Comparison of ENCODE assay signal across 10 mouse cellular contexts in genomic region chr11:107376272-107376671, GRCm38 (mm10).
DNase-seq lines count a peak whose midpoint lies in the region; ATAC-seq and TF ChIP-seq lines count a peak whose summit lies in the region.
"Had no signal": no experiment of that assay in that cellular context is flagged by ENCODE, and none has a peak within 500 bp of the region (broad histone marks: within the 10 kb centered on the region; RNA-seq: fewer than 3 reads in every experiment).

No protein-coding gene starts in this region.

- ATAC-seq in forebrain, embryonic 15.5 days (replicated peaks), result no peak
- no peak for ATAC-seq in hindbrain, embryonic 16.5 days

- no peak overlapping the region for H3K4me2 ChIP-seq in forebrain, embryonic 15.5 days (replicated peaks)
- H3K4me2 ChIP-seq in hindbrain, embryonic 16.5 days (ENCODE audit: low read length), result peak overlapping the region; percentile 7; the same call in 1 of the 2 replicates
- H3K4me2 ChIP-seq: neural tube, embryonic 12.5 days had no signal

- WGBS in forebrain, embryonic 10.5 days, result 86% methylated on average over 12 of the region's 12 CpGs
- 51% methylated on average over 12 of the region's 12 CpGs for WGBS in forebrain, embryonic 15.5 days
- WGBS in hindbrain, embryonic 16.5 days, result 37% methylated on average over 12 of the region's 12 CpGs

- no peak overlapping the region for H3K4me3 ChIP-seq in forebrain, embryonic 10.5 days
- H3K4me3 ChIP-seq in forebrain, embryonic 15.5 days, result no peak overlapping the region
- 0 out of 4 replicates have a peak overlapping the region, but pooled peaks have one; percentile 3 to 7 for H3K4me3 ChIP-seq in ES-E14 (ENCODE audit: insufficient read depth in 1 of 2, low read depth in 1 of 2, low read length in 2 of 2, poor library complexity in 1 of 2, severe bottlenecking in 1 of 2)
- H3K4me3 ChIP-seq in hindbrain, embryonic 16.5 days (ENCODE audit: low read length), result no peak overlapping the region
- H3K4me3 ChIP-seq: erythroblast, embryonic 14.5 days; neural tube, embryonic 12.5 days had no signal

- H3K4me1 ChIP-seq in forebrain, embryonic 10.5 days, result peaks cover 17% of the 10 kb centered on the region
- peaks cover 21% of the 10 kb centered on the region for H3K4me1 ChIP-seq in forebrain, embryonic 15.5 days
- H3K4me1 ChIP-seq in ES-E14 (ENCODE audit: control insufficient read depth in 2 of 2, insufficient read depth in 2 of 2, low read length in 2 of 2, poor library complexity in 1 of 2), result peaks cover 5 to 18% of the 10 kb centered on the region in 2 experiments; a peak in 3 of 4 replicates
- peaks cover 13% of the 10 kb centered on the region for H3K4me1 ChIP-seq in hindbrain, embryonic 16.5 days (ENCODE audit: control insufficient read depth, insufficient read depth, low read depth, low read length)

- no peaks in the 10 kb centered on the region for H3K27me3 ChIP-seq in forebrain, embryonic 10.5 days (ENCODE audit: poor library complexity, severe bottlenecking)
- no peaks in the 10 kb centered on the region for H3K27me3 ChIP-seq in forebrain, embryonic 15.5 days
- H3K27me3 ChIP-seq in hindbrain, embryonic 16.5 days (replicated peaks; ENCODE audit: control insufficient read depth, insufficient read depth, low read length), result no peaks in the 10 kb centered on the region
- H3K27me3 ChIP-seq: neural tube, embryonic 12.5 days had no signal

- in situ Hi-C loops in ES-E14 (cut with MboI; ENCODE audit: low sequenced_read_pairs in 2 of 2, unreplicated experiment in 2 of 2), result no loop called here

- peaks cover 8% of the 10 kb centered on the region; the same call in 1 of the 2 replicates for H3K9me3 ChIP-seq in forebrain, embryonic 10.5 days
- H3K9me3 ChIP-seq in forebrain, embryonic 15.5 days, result no peaks in the 10 kb centered on the region
- no peaks in the 10 kb centered on the region for H3K9me3 ChIP-seq in ES-E14 (ENCODE audit: control insufficient read depth, insufficient read depth, low read depth, low read length)
- H3K9me3 ChIP-seq in hindbrain, embryonic 16.5 days (ENCODE audit: control insufficient read depth, low read length), result no peaks in the 10 kb centered on the region

- no peak overlapping the region for H3K9ac ChIP-seq in forebrain, embryonic 15.5 days (replicated peaks)
- peak overlapping the region; percentile 47; the same call in 1 of the 2 replicates for H3K9ac ChIP-seq in ES-E14 (ENCODE audit: insufficient read depth, low read depth, low read length, poor library complexity, severe bottlenecking)
- no peak overlapping the region for H3K9ac ChIP-seq in hindbrain, embryonic 16.5 days (ENCODE audit: low read depth, low read length)
- H3K9ac ChIP-seq: neural tube, embryonic 12.5 days had no signal

- peaks cover 7% of the 10 kb centered on the region for H3K36me3 ChIP-seq in forebrain, embryonic 10.5 days (replicated peaks)
- H3K36me3 ChIP-seq in forebrain, embryonic 15.5 days, result no peaks in the 10 kb centered on the region
- H3K36me3 ChIP-seq in ES-E14 (ENCODE audit: control insufficient read depth, insufficient read depth, low read length, poor library complexity, severe bottlenecking), result no peaks in the 10 kb centered on the region
- H3K36me3 ChIP-seq in hindbrain, embryonic 16.5 days (ENCODE audit: control insufficient read depth, insufficient read depth, low read length), result no peaks in the 10 kb centered on the region
- H3K36me3 ChIP-seq: neural tube, embryonic 12.5 days had no signal

- no peak for DNase-seq in forebrain, embryonic 10.5 days (ENCODE audit: extremely low spot score, low spot score)
- DNase-seq in ES-E14 (ENCODE audit: low read depth, low spot score), result no peak
- peak; percentile 72 for DNase-seq in gastrocnemius, adult 18-20 months (ENCODE audit: low spot score)
- peak; percentile 65 for DNase-seq in lung, postnatal 25 days (ENCODE audit: low spot score)
- no peak for DNase-seq in spleen, adult 12 weeks (ENCODE audit: low spot score)
- DNase-seq in spleen, postnatal 10 days (ENCODE audit: low spot score in 2 of 2), result no peak

- peak overlapping the region; percentile 48; the same call in 1 of the 2 replicates for H3K27ac ChIP-seq in forebrain, embryonic 10.5 days
- H3K27ac ChIP-seq in forebrain, embryonic 15.5 days (replicated peaks), result no peak overlapping the region; the same call in 1 of the 2 replicates
- no peak overlapping the region; the same call in 1 of the 2 replicates for H3K27ac ChIP-seq in ES-E14 (ENCODE audit: insufficient read depth, low read depth, low read length, poor library complexity, severe bottlenecking)
- H3K27ac ChIP-seq in hindbrain, embryonic 16.5 days (ENCODE audit: low read depth, low read length), result no peak overlapping the region
- H3K27ac ChIP-seq: neural tube, embryonic 12.5 days had no signal

TF ChIP-seq in ES-E14, 5 proteins besides CTCF, POLR2A, EP300 and RAD21:
- TF ChIP-seq CHD2 (IDR thresholded peaks at IDR 0.05; ENCODE audit: low read depth, low read length) (no peak), HCFC1 (IDR thresholded peaks at IDR 0.05; ENCODE audit: borderline replicate concordance, insufficient read depth, low read length) (no peak), ZC3H11A (IDR thresholded peaks at IDR 0.05; ENCODE audit: borderline replicate concordance, low read depth, low read length) (no peak), MAFK (IDR thresholded peaks at IDR 0.05; ENCODE audit: insufficient read depth, low read depth, low read length) (no peak)

Comparison
In these comparisons a context has a peak if more than half of its experiments do, and no peak if none do; other contexts are left out.
1. DNase-seq: peak in gastrocnemius, adult 18-20 months (single experiment) and lung, postnatal 25 days (single experiment); none in forebrain, embryonic 10.5 days (single experiment), ES-E14 (single experiment), spleen, adult 12 weeks (single experiment) and spleen, postnatal 10 days (0 of 2).
2. H3K4me3 ChIP-seq: peak in ES-E14 (2 of 2); none in forebrain, embryonic 10.5 days (single experiment), forebrain, embryonic 15.5 days (single experiment) and hindbrain, embryonic 16.5 days (single experiment).